Mouse (Mus musculus) liver, embryonic 14.5 days (tissue): ENCODE results near the gene B3gnt3.

Experiments used
- CTCF ChIP-seq: IDR thresholded peaks from 2 replicates; pipeline ENCODE4 v1.5.1; 2016; ENCODE audit warnings: antibody characterized with exemption, low read depth, control low read depth
- EP300 ChIP-seq: IDR thresholded peaks from 2 replicates; pipeline ENCODE4 v1.6.1; 2016; ENCODE audit warnings: antibody characterized with exemption, low read depth

DNA sequence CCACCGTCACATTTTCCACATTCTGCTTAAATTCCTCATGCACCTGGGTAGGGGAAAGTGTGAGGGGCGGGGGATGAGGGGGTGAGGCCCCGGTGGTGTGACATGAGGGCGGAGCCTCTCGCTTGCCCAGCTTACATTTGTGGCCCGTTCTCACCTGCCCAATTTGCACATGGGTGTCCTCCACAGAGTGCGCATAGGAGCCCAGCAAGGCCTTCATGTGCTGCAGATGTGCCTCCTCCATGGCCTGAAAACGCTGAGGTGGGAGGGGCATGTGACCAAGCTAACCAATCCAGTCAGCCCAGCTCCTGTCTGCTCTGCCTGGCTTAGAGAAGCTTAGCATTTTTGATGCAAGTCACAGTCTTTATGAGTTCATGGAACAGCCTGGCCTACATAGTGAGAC, 13.9 kb upstream of the B3gnt3 start:
- TF ChIP-seq CTCF, result no peak
- TF ChIP-seq EP300, result no peak
